ENCODE assay signal across 23 mouse cellular contexts in genomic region chr11:101635660-101636059, GRCm38 (mm10). TPM values are rescaled to one million over a fixed set of nuclear protein-coding genes. Genes with fewer than 3 reads are reported as not detected.
DNase-seq lines count a peak whose midpoint lies in the region; ATAC-seq and TF ChIP-seq lines count a peak whose summit lies in the region.
"Had no signal": no experiment of that assay in that cellular context is flagged by ENCODE, and none has a peak within 500 bp of the region (broad histone marks: within the 10 kb centered on the region; RNA-seq: fewer than 3 reads in every experiment).

No protein-coding gene starts in this region.

- intact Hi-C loops in left cerebral cortex, postnatal 25 days (cut with DNase I), result no loop called here

- no peaks in the 10 kb centered on the region for H3K36me3 ChIP-seq in kidney, adult 2 months (ENCODE audit: control insufficient read depth, insufficient read depth, low read length)
- peaks cover 20% of the 10 kb centered on the region for H3K36me3 ChIP-seq in kidney, embryonic 15.5 days
- H3K36me3 ChIP-seq in limb, embryonic 10.5 days, result peaks cover 14% of the 10 kb centered on the region
- H3K36me3 ChIP-seq: forebrain, embryonic 15.5 days; hindbrain, embryonic 15.5 days had no signal

- H3K4me3 ChIP-seq in kidney, adult 2 months (ENCODE audit: insufficient read depth, low read depth, low read length), result no peak overlapping the region
- no peak overlapping the region for H3K4me3 ChIP-seq in kidney, embryonic 15.5 days (replicated peaks)
- no peak overlapping the region for H3K4me3 ChIP-seq in limb, embryonic 10.5 days
- H3K4me3 ChIP-seq: embryonic facial prominence, embryonic 10.5 days; forebrain, embryonic 15.5 days; heart, embryonic 13.5 days; hindbrain, embryonic 15.5 days had no signal

- no peak overlapping the region for H3K9ac ChIP-seq in kidney, embryonic 15.5 days
- H3K9ac ChIP-seq: forebrain, embryonic 15.5 days; heart, embryonic 13.5 days; hindbrain, embryonic 15.5 days had no signal

- no peak overlapping the region for H3K27ac ChIP-seq in kidney, adult 2 months (ENCODE audit: insufficient read depth, low read depth, low read length)
- H3K27ac ChIP-seq in kidney, embryonic 15.5 days, result 0 out of 2 replicates have a peak overlapping the region, but pooled peaks have one; percentile 41
- no peak overlapping the region for H3K27ac ChIP-seq in limb, embryonic 10.5 days
- H3K27ac ChIP-seq: embryonic facial prominence, embryonic 10.5 days; forebrain, embryonic 15.5 days; heart, embryonic 13.5 days; hindbrain, embryonic 15.5 days had no signal

- no peaks in the 10 kb centered on the region for H3K27me3 ChIP-seq in kidney, adult 2 months (replicated peaks; ENCODE audit: control insufficient read depth, insufficient read depth, low read length)
- no peaks in the 10 kb centered on the region for H3K27me3 ChIP-seq in kidney, embryonic 15.5 days
- no peaks in the 10 kb centered on the region for H3K27me3 ChIP-seq in limb, embryonic 10.5 days (ENCODE audit: low read depth, poor library complexity, severe bottlenecking)
- H3K27me3 ChIP-seq: forebrain, embryonic 15.5 days; heart, embryonic 13.5 days; hindbrain, embryonic 15.5 days had no signal

- no peaks in the 10 kb centered on the region for H3K4me1 ChIP-seq in kidney, adult 2 months (ENCODE audit: control insufficient read depth, insufficient read depth, low read length)
- H3K4me1 ChIP-seq in kidney, embryonic 15.5 days, result peaks cover 11% of the 10 kb centered on the region
- peaks cover 3% of the 10 kb centered on the region; the same call in 1 of the 2 replicates for H3K4me1 ChIP-seq in limb, embryonic 10.5 days
- H3K4me1 ChIP-seq: forebrain, embryonic 15.5 days; hindbrain, embryonic 15.5 days had no signal

- ATAC-seq in kidney, embryonic 15.5 days (replicated peaks; ENCODE audit: low FRiP score), result peak; percentile 49; the same call in 1 of the 2 replicates
- ATAC-seq: forebrain, embryonic 15.5 days had no signal

- peak; percentile 76 for DNase-seq in kidney, adult 2 months
- DNase-seq in kidney, postnatal 14 days, result peak; percentile 28
- no peak for DNase-seq in limb, embryonic 10.5 days (ENCODE audit: low spot score)
- no peak for DNase-seq in left cerebral cortex, postnatal 25 days (ENCODE audit: low spot score in 2 of 2)
- DNase-seq in adrenal gland, adult 2 months, result no peak
- DNase-seq in adrenal gland, postnatal 14 days, result no peak
- DNase-seq: adrenal gland, postnatal 10 days; cerebellum, adult 18-20 months; cerebellum, adult 9-11 months; cerebellum, postnatal 36 days; gastrocnemius, postnatal 36 days; heart, adult 11 months; heart, postnatal 36 days had no signal

- TF ChIP-seq POLR2A in kidney, adult 2 months (IDR thresholded peaks at IDR 0.05; ENCODE audit: low read depth, low read length), result no peak

- 0 out of 2 replicates have a peak overlapping the region, but pooled peaks have one; percentile 12 for H3K4me2 ChIP-seq in kidney, embryonic 15.5 days
- H3K4me2 ChIP-seq: forebrain, embryonic 15.5 days; heart, embryonic 13.5 days; hindbrain, embryonic 15.5 days had no signal

- no peaks in the 10 kb centered on the region for H3K9me3 ChIP-seq in kidney, embryonic 15.5 days (replicated peaks)
- H3K9me3 ChIP-seq in limb, embryonic 10.5 days (replicated peaks), result no peaks in the 10 kb centered on the region
- H3K9me3 ChIP-seq: embryonic facial prominence, embryonic 10.5 days; forebrain, embryonic 15.5 days; heart, embryonic 13.5 days; hindbrain, embryonic 15.5 days had no signal

- WGBS in kidney, adult 2 months, result 47% methylated on average over 10 of the region's 10 CpGs
- 36% methylated on average over 10 of the region's 10 CpGs for WGBS in kidney, embryonic 15.5 days
- WGBS in limb, embryonic 10.5 days, result 82% methylated on average over 10 of the region's 10 CpGs

- no peak for TF ChIP-seq CTCF in kidney, adult 2 months (conservative IDR thresholded peaks at IDR 0.05; ENCODE audit: insufficient read depth, insufficient read length, low read depth, low read length)

RNA-seq across cellular contexts. Expression of gene Rdm1, which starts 8.7 kb away (rescaled TPM):
- 41.0 and 45.7 TPM in 2 replicates for polyA plus RNA-seq in kidney, adult 2 months (2012; rRNA removed)
- 35.5 and 41.1 TPM in 2 replicates for polyA plus RNA-seq in kidney, embryonic 15.5 days (2015; fragmentation: Nextera tagmentation; extraction: Ambion mirVana)
- 18.7 and 22.3 TPM in 2 replicates for polyA plus RNA-seq in limb, embryonic 10.5 days (2016; fragmentation: Nextera tagmentation; extraction: Ambion mirVana)
- total RNA-seq in left cerebral cortex, postnatal 25 days (2021), result 1 to 10 TPM; 6.0 to 7.2 TPM
- 10 to 100 TPM; 28.7 to 29.8 TPM for total RNA-seq in adrenal gland, adult 2 months (2021)
- 17.5 and 19.9 TPM in 2 replicates for polyA plus RNA-seq in adrenal gland, adult 2 months (2012; rRNA removed)
- total RNA-seq in adrenal gland, postnatal 14 days (2021), result 22.9 and 26.6 TPM in 2 replicates

RNA-seq across cellular contexts. Expression of gene Arl4d, which starts 29.7 kb away (rescaled TPM):
- 23.1 and 27.2 TPM in 2 replicates for polyA plus RNA-seq in kidney, adult 2 months (2012; rRNA removed)
- 3.9 and 4.1 TPM in 2 replicates for polyA plus RNA-seq in kidney, embryonic 15.5 days (2015; fragmentation: Nextera tagmentation; extraction: Ambion mirVana)
- 1.9 and 2.4 TPM in 2 replicates for polyA plus RNA-seq in limb, embryonic 10.5 days (2016; fragmentation: Nextera tagmentation; extraction: Ambion mirVana)
- total RNA-seq in left cerebral cortex, postnatal 25 days (2021), result 10 to 100 TPM; 23.9 to 32.1 TPM
- 10 to 100 TPM; 10.8 to 16.6 TPM for total RNA-seq in adrenal gland, adult 2 months (2021)
- 4.0 and 4.8 TPM in 2 replicates for polyA plus RNA-seq in adrenal gland, adult 2 months (2012; rRNA removed)
- 12.6 and 15.6 TPM in 2 replicates for total RNA-seq in adrenal gland, postnatal 14 days (2021)

RNA-seq across cellular contexts. Expression of gene Gm11634, which starts 36.6 kb away (rescaled TPM):
- not detected in 2 replicates for polyA plus RNA-seq in kidney, adult 2 months (2012; rRNA removed)
- polyA plus RNA-seq in kidney, embryonic 15.5 days (2015; fragmentation: Nextera tagmentation; extraction: Ambion mirVana), result not detected in 2 replicates
- polyA plus RNA-seq in limb, embryonic 10.5 days (2016; fragmentation: Nextera tagmentation; extraction: Ambion mirVana), result not detected in 2 replicates
- not detected for total RNA-seq in left cerebral cortex, postnatal 25 days (2021)
- not detected for total RNA-seq in adrenal gland, adult 2 months (2021)
- not detected in 2 replicates for polyA plus RNA-seq in adrenal gland, adult 2 months (2012; rRNA removed)
- total RNA-seq in adrenal gland, postnatal 14 days (2021), result not detected in 2 replicates
- total RNA-seq: adrenal gland, postnatal 10 days; ES-E14; gastrocnemius, adult 8-10 months; gastrocnemius, postnatal 36 days; heart, postnatal 36 days had no signal
- polyA plus RNA-seq: embryonic facial prominence, embryonic 10.5 days; embryonic facial prominence, embryonic 14.5 days; forebrain, embryonic 15.5 days; heart, embryonic 13.5 days; heart, postnatal 0 days; hindbrain, embryonic 11.5 days; hindbrain, embryonic 15.5 days had no signal

RNA-seq across cellular contexts. Expression of gene Tmem106a, which starts 53.6 kb away (rescaled TPM):
- polyA plus RNA-seq in kidney, adult 2 months (2012; rRNA removed), result 392 and 429 TPM in 2 replicates
- 5.5 and 5.8 TPM in 2 replicates for polyA plus RNA-seq in kidney, embryonic 15.5 days (2015; fragmentation: Nextera tagmentation; extraction: Ambion mirVana)
- 1.1 and 1.8 TPM in 2 replicates for polyA plus RNA-seq in limb, embryonic 10.5 days (2016; fragmentation: Nextera tagmentation; extraction: Ambion mirVana)
- total RNA-seq in left cerebral cortex, postnatal 25 days (2021), result 1 to 10 TPM; 1.1 to 1.6 TPM
- total RNA-seq in adrenal gland, adult 2 months (2021), result 10 to 100 TPM; 14.4 to 17.0 TPM
- 25.1 and 28.6 TPM in 2 replicates for polyA plus RNA-seq in adrenal gland, adult 2 months (2012; rRNA removed)
- total RNA-seq in adrenal gland, postnatal 14 days (2021), result 9.6 and 11.0 TPM in 2 replicates

Comparison
In these comparisons a context has a peak if more than half of its experiments do, and no peak if none do; other contexts are left out.
1. DNase-seq: peak in kidney, adult 2 months (single experiment) and kidney, postnatal 14 days (single experiment); none in limb, embryonic 10.5 days (single experiment), left cerebral cortex, postnatal 25 days (0 of 2), adrenal gland, adult 2 months (single experiment) and adrenal gland, postnatal 14 days (single experiment).